Mouse (Mus musculus) liver, embryonic 14.5 days (tissue): ENCODE data around the gene Fbxo36.

Experiments used
- CTCF ChIP-seq: IDR thresholded peaks from 2 replicates; pipeline ENCODE4 v1.5.1; 2016; ENCODE audit warnings: antibody characterized with exemption, low read depth, control low read depth
- EP300 ChIP-seq: IDR thresholded peaks from 2 replicates; pipeline ENCODE4 v1.6.1; 2016; ENCODE audit warnings: antibody characterized with exemption, low read depth

GRCm38 (mm10) chr1:84860360-84861254 lies 21.0 kb downstream of the Fbxo36 start:
- no peak for TF ChIP-seq CTCF
- no peak for TF ChIP-seq EP300
